Mouse (Mus musculus) lung, postnatal 0 days (tissue): ENCODE results near the gene Rin1. TPM values are rescaled to one million over a fixed set of nuclear protein-coding genes. Genes with fewer than 3 reads are reported as not detected.
A peak's percentile ranks its signal among the peaks of the same experiment; 100 is the strongest.

ENCODE experiments used
- ATAC-seq: fragments of 200-750 bp; cut with Nextera tagmentation; 2 replicates; pipeline ENCODE4 v1.8.0; 2017; ENCODE audit warnings: moderate library complexity
- DNase-seq: peaks from one replicate; pipeline ENCODE4 v3.0.0-alpha.2; 2016; ENCODE audit warnings: low spot score
- H3K27ac ChIP-seq: fragments of 300-500 bp; sonication (generic); 2 replicates; pipeline ENCODE4 v1.5.1; 2014; ENCODE audit warnings: antibody characterized with exemption, mild to moderate bottlenecking, low read length, mixed read lengths
- H3K27me3 ChIP-seq: fragments of 300-500 bp; sonication (generic); replicated peaks from 2 replicates; pipeline ENCODE4 v1.6.1; 2014; ENCODE audit warnings: low read length, mixed read lengths; ENCODE audit not compliant: insufficient read depth
- H3K36me3 ChIP-seq: fragments of 300-500 bp; sonication (generic); 2 replicates; pipeline ENCODE4 v1.6.1; 2014; ENCODE audit warnings: low read length, mixed read lengths; ENCODE audit not compliant: insufficient read depth
- H3K4me1 ChIP-seq: fragments of 300-500 bp; sonication (generic); 2 replicates; pipeline ENCODE4 v1.6.1; 2014; ENCODE audit warnings: antibody characterized with exemption, low read depth, low read length, mixed read lengths; ENCODE audit not compliant: insufficient read depth
- H3K4me2 ChIP-seq: fragments of 300-500 bp; sonication (generic); replicated peaks from 2 replicates; pipeline ENCODE4 v1.6.1; 2014; ENCODE audit warnings: low read depth, mild to moderate bottlenecking, low read length, moderate library complexity, mixed read lengths
- H3K4me3 ChIP-seq: fragments of 300-500 bp; sonication (generic); 2 replicates; pipeline ENCODE4 v1.5.1; 2014; ENCODE audit warnings: low read depth, low read length
- H3K9ac ChIP-seq: fragments of 300-500 bp; sonication (generic); replicated peaks from 2 replicates; pipeline ENCODE4 v1.6.1; 2014; ENCODE audit warnings: low read depth, mild to moderate bottlenecking
- H3K9me3 ChIP-seq: fragments of 300-500 bp; sonication (generic); 2 replicates; pipeline ENCODE4 v1.6.1; 2016; ENCODE audit warnings: low read length, mixed read lengths
- CTCF ChIP-seq: IDR thresholded peaks from 2 replicates; pipeline ENCODE4 v1.5.1; 2016; ENCODE audit warnings: antibody characterized with exemption, mild to moderate bottlenecking
- EP300 ChIP-seq: IDR thresholded peaks from 2 replicates; pipeline ENCODE4 v1.6.1; 2016; ENCODE audit warnings: antibody characterized with exemption, mild to moderate bottlenecking, control low read depth
- WGBS: fragments of 180-500 bp; shearing (Covaris S2); extraction: QIAGEN DNeasy Blood & Tissue Kit; methylation state at CpG from one replicate; pipeline ENCODE4 v1.1.7; 2014; 5-methylcytosine and 5-hydroxymethylcytosine counted together
- polyA plus RNA-seq: library from polyadenylated mRNA; unstranded; fragments of >200 nt; fragmentation: Nextera tagmentation; extraction: Ambion mirVana; gene quantifications from 2 replicates; pipeline ENCODE4 v1.2.1, GENCODE M21; 2015

Rin1 gene
- polyA plus RNA-seq, 1 experiment from 2014 or later = 1.7 TPM

- Histone ChIP-seq H3K9me3 (no peaks in the 10 kb centered on the region), H3K36me3 (no peaks in the 10 kb centered on the region), H3K4me3 (no peak overlapping the region), H3K27ac (no peak overlapping the region), H3K27me3 (no peaks in the 10 kb centered on the region), H3K4me1 (no peaks in the 10 kb centered on the region), H3K9ac (no peak overlapping the region), H3K4me2 (no peak overlapping the region)
- DNase-seq = no peak
- 88% methylated on average over 8 of the region's 8 CpGs for WGBS
- ATAC-seq = no peak
- TF ChIP-seq CTCF (no peak), EP300 (no peak)
Observed at GRCm38 (mm10) chr19:5026111-5026510, 24.2 kb upstream of the Rin1 start.

DNA sequence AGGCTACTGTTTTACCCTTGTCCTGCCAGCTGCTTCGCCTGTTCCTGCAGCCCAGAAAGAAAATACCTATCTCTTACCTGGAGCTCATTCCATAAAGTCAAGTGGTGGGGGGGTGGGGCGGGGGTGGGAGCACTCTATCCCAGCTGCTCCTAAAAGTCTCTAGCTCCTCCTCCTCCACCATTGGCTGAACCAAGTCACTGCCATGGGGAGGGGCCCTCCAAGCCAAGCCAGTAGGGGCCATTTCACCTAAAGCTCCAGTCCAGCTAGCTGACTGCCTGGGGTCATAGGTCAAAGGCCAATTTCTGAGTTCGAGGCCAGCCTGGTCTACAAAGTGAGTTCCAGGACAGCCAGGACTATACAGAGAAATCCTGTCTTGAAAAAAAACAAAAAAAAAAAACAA is 17.6 kb upstream of the Rin1 start:
- no peak for TF ChIP-seq CTCF
- TF ChIP-seq EP300 = no peak

GRCm38 (mm10) chr19:5036577-5036976 is 13.7 kb upstream of the Rin1 start:
- no peak overlapping the region for H3K9ac ChIP-seq
- H3K27me3 ChIP-seq = no peaks in the 10 kb centered on the region
- no peaks in the 10 kb centered on the region for H3K9me3 ChIP-seq
- WGBS = 81% methylated on average over 4 of the region's 4 CpGs
- no peak for ATAC-seq
- no peaks in the 10 kb centered on the region for H3K36me3 ChIP-seq
- no peak for DNase-seq
- H3K4me2 ChIP-seq = no peak overlapping the region
- no peak for TF ChIP-seq EP300
- no peak for TF ChIP-seq CTCF
- H3K4me1 ChIP-seq = peaks cover 4% of the 10 kb centered on the region
- no peak overlapping the region for H3K4me3 ChIP-seq
- H3K27ac ChIP-seq = no peak overlapping the region

More for the DNA sequence above, 17.6 kb upstream of the Rin1 start:
- Histone ChIP-seq H3K27me3 (no peaks in the 10 kb centered on the region), H3K9me3 (no peaks in the 10 kb centered on the region), H3K4me3 (no peak overlapping the region), H3K27ac (no peak overlapping the region), H3K36me3 (no peaks in the 10 kb centered on the region), H3K4me2 (no peak overlapping the region), H3K9ac (no peak overlapping the region), H3K4me1 (no peaks in the 10 kb centered on the region)
- ATAC-seq (no peak), DNase-seq (no peak)
- 68% methylated on average over 3 of the region's 3 CpGs for WGBS

DNA sequence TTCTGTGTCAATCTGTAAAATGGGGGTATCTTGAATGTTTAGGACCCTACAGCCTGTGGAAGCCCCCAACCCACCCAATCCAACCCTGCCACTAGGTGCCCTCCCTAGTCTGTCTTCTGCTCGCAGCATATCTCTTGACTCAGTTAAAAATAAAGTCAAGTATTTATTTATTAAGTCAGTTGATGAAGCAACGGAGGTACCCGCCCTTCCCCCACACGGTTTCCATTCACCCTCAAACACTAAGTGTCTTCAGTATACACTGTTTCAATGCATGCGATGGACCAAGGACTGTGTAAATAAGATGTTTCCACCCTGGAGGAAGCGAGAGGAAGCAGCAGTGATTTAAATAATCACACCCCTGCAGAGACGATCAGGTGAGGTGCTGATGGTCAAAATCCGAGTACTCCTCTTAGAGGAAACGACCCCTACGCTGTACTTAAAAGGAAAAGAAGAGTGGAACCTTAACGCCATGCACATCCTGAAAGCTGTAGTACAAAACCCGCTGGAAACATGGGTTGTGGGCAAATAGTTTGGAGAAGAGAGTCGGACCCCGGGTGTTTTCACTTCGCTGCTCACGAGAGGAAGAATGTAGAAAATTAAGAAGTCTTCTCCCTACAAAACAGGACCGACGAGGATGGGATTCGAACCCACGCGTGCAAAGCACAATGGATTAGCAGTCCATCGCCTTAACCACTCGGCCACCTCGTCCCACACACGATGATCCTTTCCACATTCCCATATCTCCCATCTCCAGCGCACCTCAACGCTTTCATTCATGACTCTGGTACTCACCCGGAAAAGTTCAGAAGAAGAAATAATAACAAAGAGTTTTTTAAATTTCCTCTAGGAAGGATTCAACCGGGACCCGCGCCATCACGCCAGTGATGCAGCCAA is 12.4 kb upstream of the Rin1 start:
- 2% methylated on average over 32 of the region's 32 CpGs for WGBS
- peak overlapping the region; percentile 83; the same call in 1 of the 2 replicates for H3K9ac ChIP-seq
- no peaks in the 10 kb centered on the region for H3K9me3 ChIP-seq
- peak overlapping the region; percentile 67 for H3K4me3 ChIP-seq
- H3K27me3 ChIP-seq = no peaks in the 10 kb centered on the region
- H3K27ac ChIP-seq = no peak overlapping the region
- H3K36me3 ChIP-seq = no peaks in the 10 kb centered on the region
- TF ChIP-seq CTCF (peak; percentile 0; the same call in 1 of the 2 replicates), EP300 (no peak)
- DNase-seq (peak; percentile 50), ATAC-seq (peak; percentile 15; the same call in 1 of the 2 replicates)
- peaks cover 4% of the 10 kb centered on the region for H3K4me1 ChIP-seq
- H3K4me2 ChIP-seq = peak overlapping the region; percentile 77

DNA sequence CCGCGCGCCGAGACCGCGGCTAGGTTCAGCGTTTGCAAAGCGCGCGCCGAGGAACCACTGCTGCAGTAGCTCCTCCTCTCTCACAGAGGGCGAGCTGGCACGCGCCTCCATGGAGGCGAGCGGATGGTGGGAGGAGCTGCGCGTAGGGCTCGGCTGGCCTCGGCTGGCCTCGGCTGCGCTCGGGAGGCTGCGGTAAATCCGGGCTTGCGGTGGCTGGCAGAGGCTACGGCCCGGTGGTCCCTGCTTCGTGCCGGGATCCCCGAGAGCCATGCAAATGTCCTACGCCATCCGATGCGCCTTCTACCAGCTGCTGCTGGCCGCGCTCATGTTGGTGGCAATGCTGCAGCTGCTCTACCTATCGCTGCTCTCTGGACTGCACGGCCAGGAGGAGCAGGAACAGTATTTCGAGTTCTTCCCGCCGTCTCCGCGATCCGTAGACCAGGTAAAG is 11.5 kb upstream of the Rin1 start, which contains the start of the genes B4gat1 and AC124502.3:
Gene B4gat1, plus strand, starts transcription at position 118 of the 448 bp plus-strand sequence.
Gene AC124502.3, plus strand, starts transcription at position 183 of the 448 bp plus-strand sequence.
- Histone ChIP-seq H3K36me3 (no peaks in the 10 kb centered on the region), H3K4me1 (peaks cover 4% of the 10 kb centered on the region), H3K27me3 (no peaks in the 10 kb centered on the region), H3K4me2 (peak within 1 kb of the TSS; percentile 77), H3K9ac (peak within 1 kb of the TSS; percentile 83), H3K9me3 (no peaks in the 10 kb centered on the region), H3K4me3 (peak within 1 kb of the TSS; percentile 67), H3K27ac (peak within 1 kb of the TSS; percentile 40; the same call in 1 of the 2 replicates)
- WGBS = 3% methylated on average over 35 of the region's 44 CpGs
- DNase-seq (peak; percentile 94), ATAC-seq (peak; percentile 88)
- no peak for TF ChIP-seq EP300
- TF ChIP-seq CTCF = peak; percentile 67

DNA sequence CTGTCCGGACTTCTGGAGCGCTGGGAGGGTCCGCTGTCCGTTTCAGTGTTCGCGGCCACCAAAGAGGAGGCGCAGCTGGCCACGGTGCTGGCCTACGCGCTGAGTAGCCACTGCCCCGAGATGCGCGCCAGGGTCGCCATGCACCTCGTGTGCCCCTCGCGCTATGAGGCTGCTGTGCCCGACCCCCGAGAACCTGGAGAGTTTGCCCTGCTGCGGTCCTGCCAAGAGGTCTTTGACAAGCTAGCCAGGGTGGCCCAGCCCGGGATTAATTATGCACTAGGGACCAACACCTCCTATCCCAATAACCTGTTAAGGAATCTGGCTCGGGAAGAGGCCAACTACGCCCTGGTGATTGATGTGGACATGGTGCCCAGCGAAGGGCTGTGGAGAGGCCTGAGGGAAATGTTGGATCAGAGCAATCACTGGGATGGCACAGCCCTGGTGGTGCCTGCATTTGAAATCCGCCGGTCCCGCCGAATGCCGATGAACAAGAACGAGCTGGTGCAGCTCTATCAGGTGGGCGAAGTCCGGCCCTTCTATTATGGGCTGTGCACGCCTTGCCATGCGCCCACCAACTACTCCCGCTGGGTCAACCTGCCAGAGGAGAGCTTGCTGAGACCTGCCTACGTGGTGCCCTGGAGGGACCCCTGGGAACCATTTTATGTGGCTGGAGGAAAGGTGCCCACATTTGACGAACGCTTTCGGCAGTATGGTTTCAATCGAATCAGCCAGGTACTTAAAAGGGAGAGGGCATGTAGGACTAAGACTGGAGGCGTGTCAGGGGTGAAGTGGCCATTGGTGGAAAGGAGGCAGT is 10.8 kb upstream of the Rin1 start:
- TF ChIP-seq EP300 (no peak), CTCF (no peak)

More for the DNA sequence above, 10.8 kb upstream of the Rin1 start:
- Histone ChIP-seq H3K4me3 (peak overlapping the region; percentile 67), H3K36me3 (no peaks in the 10 kb centered on the region), H3K27ac (no peak overlapping the region), H3K4me1 (peaks cover 4% of the 10 kb centered on the region), H3K9ac (peak overlapping the region; percentile 83), H3K27me3 (no peaks in the 10 kb centered on the region), H3K4me2 (peak overlapping the region; percentile 77), H3K9me3 (no peaks in the 10 kb centered on the region)
- WGBS = 12% methylated on average over 41 of the region's 41 CpGs
- no peak for DNase-seq
- ATAC-seq = peak; percentile 11; the same call in 1 of the 2 replicates
